Mouse (Mus musculus): ENCODE measurements around the gene Slc35b1. TPM values are rescaled to one million over a fixed set of nuclear protein-coding genes. Genes with fewer than 3 reads are reported as not detected.
A peak's percentile ranks its signal among the peaks of the same experiment; 100 is the strongest.

Slc35b1 gene
- total RNA-seq (2021), result 10 to 100 TPM; 64.7 to 71.1 TPM
- long read RNA-seq, experiment 1, transcript Slc35b1-201 (9 exons, 1,523 nt), result major isoform, 34 of 59 reads
- long read RNA-seq, experiment 1, transcript Slc35b1-202 (9 exons, 1,299 nt), result minor isoform, 14 of 59 reads
- long read RNA-seq, experiment 1, partial matches to known transcripts, result 4 of 59 reads
- long read RNA-seq, experiment 1, other reads (novel, unspliced or antisense), result 7 of 59 reads
- long read RNA-seq, experiment 2, transcript Slc35b1-202 (9 exons, 1,299 nt), result minor isoform, 21 of 94 reads
- long read RNA-seq, experiment 2, transcript Slc35b1-201 (9 exons, 1,523 nt), result major isoform, 52 of 94 reads
- long read RNA-seq, experiment 2, partial matches to known transcripts, result 7 of 94 reads
- long read RNA-seq, experiment 2, other reads (novel, unspliced or antisense), result 14 of 94 reads

DNA sequence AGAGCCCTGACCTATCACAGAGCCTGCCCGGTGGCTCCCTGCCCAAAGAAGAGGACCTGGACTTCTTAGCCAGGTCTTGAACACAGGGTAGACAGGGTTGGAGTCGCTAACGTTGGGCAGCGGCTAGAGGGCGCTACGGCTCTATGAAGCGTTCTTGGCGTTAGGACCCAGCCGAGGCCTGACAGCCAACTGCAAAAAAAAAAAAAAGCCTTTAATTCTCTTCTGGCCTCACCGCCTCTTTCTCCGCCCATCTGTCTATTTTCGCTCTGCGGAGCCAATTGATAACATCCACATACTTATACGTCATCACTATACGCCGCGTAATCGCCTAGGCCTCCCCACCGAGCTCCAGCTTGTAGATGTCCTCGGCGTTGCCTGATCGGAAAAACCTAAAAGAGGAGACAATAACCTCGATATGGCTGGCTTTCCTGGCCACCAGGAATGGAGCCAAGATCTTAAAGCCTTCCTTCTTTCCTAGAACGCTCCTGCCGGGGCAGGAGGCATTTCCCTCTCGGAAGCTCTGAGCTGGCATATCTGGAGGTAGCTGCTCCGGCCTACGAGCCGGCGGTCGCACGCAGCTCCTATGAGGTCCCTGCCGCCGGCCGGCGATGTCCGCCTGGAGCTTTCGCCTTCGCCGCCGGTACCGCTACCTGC is at the start of gene Slc35b1:
TSS of gene Slc35b1 (plus strand) at position 374 of the 654 bp plus-strand sequence.
- peak; percentile 64 to 87 for DNase-seq (ENCODE audit: low spot score in 2 of 2)

DNA sequence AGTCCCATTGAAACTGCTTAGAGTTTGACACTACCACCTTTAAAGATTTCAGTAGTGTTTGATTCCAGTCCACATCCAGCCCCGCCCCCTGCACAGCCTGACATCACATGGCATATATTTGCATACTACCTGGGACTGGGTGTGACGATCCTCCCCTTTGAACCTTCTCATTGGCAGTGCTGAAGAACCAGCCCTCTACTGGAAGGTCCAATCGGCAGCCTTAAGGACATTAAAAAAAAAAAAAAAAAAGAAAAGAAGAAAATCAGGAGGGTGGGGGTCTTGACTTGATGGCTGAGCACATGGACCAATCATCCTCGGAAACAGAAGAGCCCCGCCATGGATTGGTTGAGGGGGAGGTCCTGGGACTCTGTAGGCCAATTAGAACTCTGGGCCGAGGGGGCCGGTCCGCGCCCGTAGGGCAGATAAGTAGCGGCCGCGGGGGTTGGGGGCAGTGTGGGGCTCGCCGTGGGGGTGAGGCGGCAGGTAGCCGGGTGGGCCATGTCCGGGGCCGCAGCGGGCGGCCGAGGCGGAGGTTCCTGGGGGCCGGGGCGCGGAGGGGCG is 47.8 kb upstream of the Slc35b1 start, which contains the start of gene Fam117a:
TSS of gene Fam117a (plus strand) at position 451 of the 561 bp plus-strand sequence.
- peak; percentile 50 to 72 for DNase-seq (ENCODE audit: low spot score in 2 of 2)

- peak; percentile 21 to 24 for DNase-seq (ENCODE audit: low spot score in 2 of 2)
These were observed 47.2 kb upstream of the Slc35b1 start for GRCm38 (mm10) chr11:95337129-95337813.

DNA sequence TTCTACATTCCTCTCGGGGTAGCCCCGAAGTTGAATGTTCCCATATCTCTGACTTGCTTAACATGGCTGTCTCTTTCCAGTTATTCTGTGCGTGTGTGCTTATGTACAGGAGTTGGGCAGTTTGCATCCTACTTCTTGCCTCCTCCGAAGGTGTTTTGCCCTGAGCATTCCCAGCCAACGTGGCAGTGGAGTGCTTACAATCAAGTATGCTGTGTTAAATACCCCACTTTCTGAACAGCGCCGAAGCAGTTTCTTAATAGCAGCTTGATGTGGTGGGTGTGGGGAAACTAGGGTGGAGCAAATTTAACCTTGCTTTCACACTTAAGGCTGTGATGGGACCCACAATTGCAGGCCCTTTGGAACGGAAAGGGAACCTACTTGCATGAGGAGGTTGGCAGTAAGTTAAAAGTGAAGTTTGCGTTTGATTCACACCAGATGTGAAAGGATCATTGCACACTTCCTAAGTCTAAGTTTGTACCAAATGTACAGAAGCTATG is 46.6 kb upstream of the Slc35b1 start:
- DNase-seq (ENCODE audit: low spot score in 2 of 2), result no peak

DNA sequence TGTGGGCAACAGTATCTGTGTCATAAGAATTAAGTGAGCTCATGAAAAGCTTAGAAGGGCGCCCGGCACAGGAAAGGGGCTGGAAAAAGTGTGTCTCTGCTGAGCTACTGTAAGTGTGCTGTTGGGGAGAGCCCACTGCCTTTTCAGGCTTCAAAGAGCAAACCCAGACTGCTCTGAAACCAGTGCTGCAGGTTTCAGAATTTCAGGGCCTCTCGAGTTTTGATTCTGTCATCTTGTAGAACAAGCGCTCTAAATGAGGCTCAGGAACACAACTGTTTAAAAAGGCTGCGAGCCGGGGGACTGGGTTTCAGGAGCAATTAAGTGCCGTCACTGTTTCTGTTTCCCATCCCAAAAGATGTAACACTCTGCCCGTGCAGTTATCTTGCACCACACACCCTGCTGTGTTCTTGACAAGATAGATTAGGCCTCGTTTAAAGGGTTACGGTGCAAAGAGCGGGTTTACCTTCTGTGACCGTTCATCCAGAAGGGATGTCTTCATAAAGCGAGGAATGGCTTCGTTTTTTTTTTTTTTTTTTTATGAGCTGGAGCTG is 44.9 kb upstream of the Slc35b1 start:
- no peak for DNase-seq (ENCODE audit: low spot score in 2 of 2)

- DNase-seq (ENCODE audit: low spot score in 2 of 2), result no peak
These were observed 44.2 kb upstream of the Slc35b1 start for GRCm38 (mm10) chr11:95340259-95340658.

DNA sequence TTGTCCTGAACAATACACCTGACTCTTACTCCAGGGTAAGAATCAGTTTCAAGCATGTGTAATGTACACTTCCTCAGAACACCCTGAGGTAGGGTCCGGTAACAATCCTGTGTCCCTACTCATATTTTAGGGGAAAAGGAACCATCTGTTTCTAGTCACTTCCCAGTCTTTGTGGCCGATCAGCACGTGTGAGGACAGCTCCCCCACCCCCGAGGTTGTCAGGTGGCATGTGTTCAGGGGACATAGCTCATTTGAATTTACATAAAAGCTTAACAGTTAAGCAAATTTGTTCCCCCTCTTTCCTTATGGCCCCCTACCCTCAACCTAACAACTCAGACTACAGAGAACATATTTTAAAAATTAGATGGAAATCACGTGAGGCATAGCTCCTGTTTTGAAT is 43.8 kb upstream of the Slc35b1 start:
- no peak for DNase-seq (ENCODE audit: low spot score in 2 of 2)

- no peak for DNase-seq (ENCODE audit: low spot score in 2 of 2)
These were observed 41.3 kb upstream of the Slc35b1 start for GRCm38 (mm10) chr11:95343180-95343579.

- no peak for DNase-seq (ENCODE audit: low spot score in 2 of 2)
These were observed 40.3 kb upstream of the Slc35b1 start for GRCm38 (mm10) chr11:95344181-95344580.

GRCm38 (mm10) chr11:95350289-95350688 is 34.2 kb upstream of the Slc35b1 start:
- no peak for DNase-seq (ENCODE audit: low spot score in 2 of 2)

GRCm38 (mm10) chr11:95350960-95351359 is 33.5 kb upstream of the Slc35b1 start:
- DNase-seq (ENCODE audit: low spot score in 2 of 2), result no peak

GRCm38 (mm10) chr11:95352686-95353085 is 31.8 kb upstream of the Slc35b1 start:
- no peak for DNase-seq (ENCODE audit: low spot score in 2 of 2)

GRCm38 (mm10) chr11:95353226-95353625 is 31.3 kb upstream of the Slc35b1 start:
- DNase-seq (ENCODE audit: low spot score in 2 of 2), result no peak

DNA sequence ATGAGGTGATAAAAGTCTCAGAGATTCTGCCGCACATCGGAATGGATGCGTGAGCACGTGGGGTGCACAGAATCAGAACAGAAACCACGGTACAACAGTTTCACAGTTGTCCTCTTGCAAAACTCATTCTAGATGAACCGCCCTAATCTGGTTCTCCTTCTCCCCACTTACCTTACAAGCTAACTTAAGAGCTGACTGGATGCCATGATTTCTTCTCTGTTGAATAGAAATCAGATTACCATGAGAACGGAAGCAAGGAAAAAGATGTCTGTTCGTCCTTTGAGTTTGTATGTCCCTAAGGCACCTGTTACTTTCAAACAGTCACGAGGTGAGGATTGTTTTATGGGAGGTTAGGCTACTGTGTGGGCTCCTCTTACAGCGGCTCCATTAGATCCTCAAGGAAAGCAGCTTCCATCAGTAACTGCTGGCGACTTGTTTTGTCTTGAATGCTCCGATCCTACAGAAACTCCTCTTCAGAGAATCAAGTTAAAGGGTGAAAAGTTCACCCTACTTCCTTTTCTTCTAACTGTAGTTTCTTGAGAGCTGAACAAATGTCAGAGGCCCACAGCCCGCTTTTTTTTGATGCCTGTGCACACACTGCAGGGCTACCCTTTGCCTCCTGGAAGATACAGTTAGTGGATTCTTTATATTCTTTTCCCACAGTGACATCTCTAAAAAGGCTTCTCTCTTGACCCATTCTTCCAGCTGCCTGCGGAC is 30.1 kb upstream of the Slc35b1 start:
- DNase-seq (ENCODE audit: low spot score in 2 of 2), result no peak

DNA sequence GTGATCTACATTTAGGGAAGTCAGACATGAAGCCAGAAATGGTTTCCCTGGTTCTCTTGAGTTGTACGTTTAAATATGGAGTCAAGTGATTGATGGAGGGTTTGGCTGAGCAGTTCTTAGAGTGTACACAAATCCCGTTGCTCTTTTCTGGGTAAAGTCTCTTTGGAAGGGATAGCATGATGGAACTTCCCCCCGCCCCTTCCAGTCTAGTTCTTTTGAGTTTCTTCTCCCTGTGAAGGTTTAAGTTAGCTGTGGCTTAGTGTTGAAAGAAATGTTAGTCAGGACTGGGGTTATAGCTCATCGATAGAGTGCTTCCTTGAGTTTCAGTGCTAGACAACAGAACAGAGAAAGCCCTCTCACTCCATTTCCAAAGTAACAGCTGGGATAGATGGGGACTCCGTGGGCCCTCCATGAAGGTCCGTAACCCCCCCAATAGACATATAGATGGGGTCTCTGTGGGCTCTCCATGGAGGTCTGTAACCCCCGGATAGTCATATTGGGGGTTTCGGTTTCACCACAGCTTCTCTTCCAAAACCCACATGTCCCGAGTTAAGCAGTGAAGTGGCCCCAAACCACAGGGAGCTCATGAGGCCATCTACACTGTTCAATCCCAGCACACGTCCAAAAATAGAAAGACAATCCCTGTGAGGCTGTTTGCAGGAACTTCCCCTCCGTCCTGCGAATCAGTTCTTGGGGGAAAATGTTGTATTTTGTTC is 29.4 kb upstream of the Slc35b1 start:
- DNase-seq (ENCODE audit: low spot score in 2 of 2), result no peak

DNA sequence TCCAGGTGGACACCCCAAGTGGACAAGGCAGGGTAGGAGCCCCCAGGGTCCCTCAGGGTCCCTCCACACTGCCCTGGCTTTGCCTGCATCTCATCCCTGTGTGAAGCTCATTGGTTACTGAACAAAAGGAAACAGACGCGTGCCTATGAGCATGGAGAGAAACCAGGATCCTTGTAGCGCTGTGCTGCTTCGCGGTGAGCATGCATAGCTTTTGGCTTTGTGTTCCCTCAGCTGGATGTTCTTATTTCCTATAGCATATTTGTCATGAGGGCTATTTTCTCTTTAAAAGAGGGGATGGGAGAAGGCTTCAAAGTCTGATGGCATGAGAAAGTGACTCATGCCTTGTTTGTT is 28.9 kb upstream of the Slc35b1 start:
- no peak for DNase-seq (ENCODE audit: low spot score in 2 of 2)

DNA sequence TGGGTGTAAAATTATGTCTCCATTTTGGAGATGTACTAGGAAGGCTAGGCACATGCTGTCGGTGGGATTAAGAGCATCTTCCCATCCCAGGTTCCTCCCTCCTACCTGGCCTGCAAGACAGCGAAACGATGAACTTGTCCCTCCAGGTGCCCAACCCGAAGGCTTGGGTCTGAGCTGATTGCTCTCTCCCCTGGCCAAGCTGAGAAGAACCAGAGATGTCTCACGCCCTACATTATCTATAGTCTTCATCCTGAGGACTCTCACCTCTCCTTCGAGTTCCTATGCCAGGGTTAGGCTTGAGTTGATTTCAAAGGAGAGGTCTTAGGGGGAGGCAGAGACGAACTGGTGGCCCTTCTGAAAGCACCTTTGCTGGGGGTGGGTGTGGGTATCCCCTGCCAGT is 28.5 kb upstream of the Slc35b1 start:
- no peak for DNase-seq (ENCODE audit: low spot score in 2 of 2)

GRCm38 (mm10) chr11:95356469-95357273 is 27.8 kb upstream of the Slc35b1 start:
- peak in 1 of 2 experiments; percentile 20 for DNase-seq (ENCODE audit: low spot score in 2 of 2)

- DNase-seq (ENCODE audit: low spot score in 2 of 2), result no peak
These were observed 26.2 kb upstream of the Slc35b1 start for GRCm38 (mm10) chr11:95358263-95358662.
